Mouse (Mus musculus) cortical plate, adult 2 months (tissue): ENCODE measurements at regions not wholly inside any gene's neighbourhood (a gene's known extent, or its start where the extent isn't known, plus 50 kb on each side); places are given as distances from the start of the nearest gene placed in this dataset.

Source experiments
- CTCF ChIP-seq: fragments of 200-500 bp; IDR thresholded peaks from 2 replicates; pipeline ENCODE4 v1.5.1; 2011; ENCODE audit warnings: mild to moderate bottlenecking, control low read depth, low read length; ENCODE audit not compliant: insufficient read depth; ENCODE audit errors: extremely low read depth
- POLR2A ChIP-seq: fragments of 200-500 bp; IDR thresholded peaks from 2 replicates; pipeline ENCODE4 v1.6.1; 2011; ENCODE audit warnings: mild to moderate bottlenecking, low read length, control low read depth; ENCODE audit not compliant: insufficient read depth; ENCODE audit errors: extremely low read depth

DNA sequence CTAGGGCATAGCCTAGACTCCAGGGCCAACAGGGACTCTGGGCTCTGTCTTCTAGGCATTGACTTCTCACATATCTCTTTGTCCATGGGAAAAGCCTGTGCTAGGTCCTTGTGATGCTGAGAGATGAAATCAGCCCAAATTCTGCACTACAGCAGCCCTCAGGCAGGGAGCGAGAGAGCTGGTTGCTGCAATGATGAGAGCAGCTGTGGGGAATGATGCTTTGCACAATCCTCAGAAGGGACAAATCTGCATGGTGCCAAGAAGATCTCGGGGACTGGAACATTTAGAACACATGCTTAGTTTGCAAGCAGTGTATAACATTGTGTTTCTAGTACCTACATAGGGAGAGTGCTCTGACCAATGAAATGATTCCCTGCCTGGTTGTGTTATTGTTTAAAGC lies 259.2 kb upstream of the Trib2 start:
- no peak for TF ChIP-seq POLR2A
- TF ChIP-seq CTCF, result no peak
